Mouse (Mus musculus) layer of hippocampus, postnatal 10 days (tissue): ENCODE results near the gene Ccdc24. TPM values are rescaled to one million over a fixed set of nuclear protein-coding genes. Genes with fewer than 3 reads are reported as not detected.

Source experiments
- DNase-seq, 2 experiments: peaks; one replicate each; pipeline ENCODE4 v3.0.0; 2021; ENCODE audit warnings: low spot score in 2 of 2
- total RNA-seq, 2 experiments: library from RNA; stranded (reverse); gene quantifications; 2 replicates each; pipeline ENCODE4 v1.2.3; 2021

The Ccdc24 gene
- total RNA-seq, 2 experiments from 2014 or later, result 1.8 to 2.0 TPM

- no peak for DNase-seq
Measured at GRCm38 (mm10) chr4:117830801-117831200, 41.6 kb downstream of the Ccdc24 start.

GRCm38 (mm10) chr4:117830124-117830551 is 42.2 kb downstream of the Ccdc24 start:
- no peak for DNase-seq

- peak; percentile 58 to 71 for DNase-seq
Measured at GRCm38 (mm10) chr4:117829260-117830123, 42.9 kb downstream of the Ccdc24 start.

GRCm38 (mm10) chr4:117828572-117829145 is 43.7 kb downstream of the Ccdc24 start:
- DNase-seq, result no peak

- no peak for DNase-seq
Measured at GRCm38 (mm10) chr4:117818032-117818431, 54.3 kb downstream of the Ccdc24 start.

- DNase-seq, result no peak
Measured at GRCm38 (mm10) chr4:117816776-117817175, 55.6 kb downstream of the Ccdc24 start.

Other genes with a start within 250 kb of the Ccdc24 start
- 10 to 100 TPM; 39.8 to 43.0 TPM for gene Dmap1, start 190.3 kb downstream of the Ccdc24 start, total RNA-seq
- gene Gm12845, start 148.1 kb downstream of the Ccdc24 start, total RNA-seq, result not detected
- not detected for gene Klf17, start 106.9 kb downstream of the Ccdc24 start, total RNA-seq
- 10 to 100 TPM; 33.5 to 33.7 TPM for gene Slc6a9, start 38.1 kb downstream of the Ccdc24 start, total RNA-seq
- 100 to 1,000 TPM; 122 to 125 TPM for gene B4galt2, start 10.9 kb upstream of the Ccdc24 start, total RNA-seq
- 100 to 1,000 TPM; 386 to 393 TPM for gene Atp6v0b, start 14.8 kb upstream of the Ccdc24 start, total RNA-seq
- 10 to 100 TPM in 1 of 2 experiments, 1 to 10 TPM in 1; 9.6 to 10.6 TPM for gene Dph2, start 19.5 kb upstream of the Ccdc24 start, total RNA-seq
- 100 to 1,000 TPM; 102 TPM for gene Ipo13, start 42.4 kb upstream of the Ccdc24 start, total RNA-seq
- gene Artn, start 57.2 kb upstream of the Ccdc24 start, total RNA-seq, result 1 to 10 TPM; 1.5 to 1.6 TPM